Mouse (Mus musculus) natural killer cell, adult 2 months (primary cell): ENCODE data around the gene Pon3.

Experiments
- DNase-seq, 2 experiments: peaks; one replicate each; pipeline ENCODE4 v3.0.0; 2022; ENCODE audit warnings: low spot score in 2 of 2

Pon3 gene

GRCm38 (mm10) chr6:5255722-5256451 lies at the start of gene Pon3:
Gene Pon3 (minus strand): TSS chr6:5256286.
- peak in 1 of 2 experiments; percentile 4 for DNase-seq

- no peak for DNase-seq
Observed at GRCm38 (mm10) chr6:5304956-5305355, 48.9 kb upstream of the Pon3 start.

- DNase-seq, result no peak
Observed at GRCm38 (mm10) chr6:5300629-5301028, 44.5 kb upstream of the Pon3 start.

GRCm38 (mm10) chr6:5299561-5299960 lies 43.5 kb upstream of the Pon3 start:
- DNase-seq, result no peak

- peak; percentile 71 to 76 for DNase-seq
Observed at GRCm38 (mm10) chr6:5298092-5298554, 42.0 kb upstream of the Pon3 start, which contains the start of gene Pon2. Gene Pon2 (minus strand): TSS chr6:5298455.

- DNase-seq, result peak; percentile 68 to 71
Observed at GRCm38 (mm10) chr6:5297321-5298091, 41.4 kb upstream of the Pon3 start.

GRCm38 (mm10) chr6:5296067-5296466 lies 40.0 kb upstream of the Pon3 start:
- no peak for DNase-seq

GRCm38 (mm10) chr6:5294659-5295449 lies 38.8 kb upstream of the Pon3 start:
- no peak for DNase-seq

GRCm38 (mm10) chr6:5292841-5293240 lies 36.8 kb upstream of the Pon3 start:
- DNase-seq, result no peak

- DNase-seq, result no peak
Observed at GRCm38 (mm10) chr6:5291450-5291849, 35.4 kb upstream of the Pon3 start.

GRCm38 (mm10) chr6:5287919-5288318 lies 31.8 kb upstream of the Pon3 start:
- no peak for DNase-seq

- no peak for DNase-seq
Observed at GRCm38 (mm10) chr6:5287392-5287791, 31.3 kb upstream of the Pon3 start.

- DNase-seq, result no peak
Observed at GRCm38 (mm10) chr6:5282418-5282817, 26.3 kb upstream of the Pon3 start.

GRCm38 (mm10) chr6:5280576-5281305 lies 24.7 kb upstream of the Pon3 start:
- no peak for DNase-seq

GRCm38 (mm10) chr6:5277972-5278371 lies 21.9 kb upstream of the Pon3 start:
- no peak for DNase-seq

- DNase-seq, result no peak
Observed at GRCm38 (mm10) chr6:5269641-5270040, 13.6 kb upstream of the Pon3 start.

- DNase-seq, result no peak
Observed at GRCm38 (mm10) chr6:5264793-5265192, 8.7 kb upstream of the Pon3 start.

- DNase-seq, result no peak
Observed at GRCm38 (mm10) chr6:5263250-5263999, 7.3 kb upstream of the Pon3 start.

GRCm38 (mm10) chr6:5262322-5263249 lies 6.5 kb upstream of the Pon3 start:
- no peak for DNase-seq

GRCm38 (mm10) chr6:5255291-5255690 lies 795 bp downstream of the Pon3 start:
- no peak for DNase-seq
